Mouse (Mus musculus) embryo, embryonic 9.5 days (tissue): ENCODE measurements around the gene Nap1l5.
"Not testable (repeated sequence)": the region's sequence is repeated elsewhere in the genome, so short reads cannot be mapped to it uniquely, and the experiment has no call there.

ENCODE experiments used
- DNase-seq: peaks from one replicate; pipeline ENCODE4 v3.0.0-alpha.2; 2017; ENCODE audit errors: extremely low spot score

Gene Nap1l5

DNA sequence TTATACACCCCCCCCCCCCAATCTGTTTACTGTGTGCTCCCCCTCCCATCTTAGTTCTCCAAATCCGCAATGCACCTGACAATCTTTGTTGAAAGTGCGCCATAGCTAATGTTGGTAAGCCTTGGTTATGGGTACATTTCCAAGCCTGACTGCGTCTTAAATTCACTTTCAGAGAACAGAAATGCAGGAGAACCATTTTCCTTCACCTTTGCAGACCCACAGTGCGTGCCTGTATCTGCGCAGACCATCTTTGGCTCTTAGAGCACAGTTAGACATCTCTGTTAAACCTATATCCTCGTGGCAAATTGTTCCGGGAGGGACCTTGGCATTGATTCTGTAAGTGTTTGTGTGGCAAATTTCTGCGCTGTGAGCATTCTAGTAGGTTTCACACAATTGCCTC lies 460 bp upstream of the Nap1l5 start:
- no peak for DNase-seq

DNA sequence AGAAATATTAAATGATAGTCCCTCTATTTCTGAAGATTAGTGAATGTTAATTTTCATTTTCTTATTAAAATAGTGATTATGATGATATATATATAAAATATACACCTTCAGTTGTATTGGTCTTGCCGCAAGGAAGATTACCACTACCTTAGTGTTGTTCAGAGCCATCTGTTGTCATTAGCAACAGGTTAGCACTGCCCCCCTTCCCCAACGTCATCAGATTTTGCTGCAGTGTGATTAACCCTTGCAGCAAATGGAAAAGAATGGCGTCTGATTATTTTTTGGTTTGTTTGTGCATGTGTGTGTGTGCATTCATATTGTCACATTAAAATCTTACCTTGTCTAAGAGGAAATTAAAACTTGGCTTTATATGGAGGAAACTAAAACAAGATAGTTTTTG lies 2.3 kb downstream of the Nap1l5 start:
- no peak for DNase-seq

DNA sequence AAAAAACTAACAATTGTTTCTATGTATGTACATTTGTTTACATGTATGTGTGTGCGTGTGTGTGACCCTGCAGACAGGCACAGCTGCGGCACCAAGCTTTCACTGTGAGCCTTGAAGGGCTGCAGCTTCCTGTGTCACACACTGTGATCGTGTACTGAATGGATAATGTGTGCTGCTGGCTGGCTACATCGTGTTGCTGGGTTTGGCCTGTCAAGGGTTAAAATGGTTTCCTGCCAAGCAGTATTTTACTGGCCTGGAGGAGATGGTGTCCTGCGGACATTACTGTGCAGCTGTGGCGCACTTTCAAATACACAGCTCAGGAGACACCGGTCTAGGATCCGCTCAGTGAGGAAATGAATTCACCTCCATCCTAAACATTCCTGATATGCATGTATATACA lies 3.7 kb downstream of the Nap1l5 start:
- DNase-seq = peak; percentile 28

DNA sequence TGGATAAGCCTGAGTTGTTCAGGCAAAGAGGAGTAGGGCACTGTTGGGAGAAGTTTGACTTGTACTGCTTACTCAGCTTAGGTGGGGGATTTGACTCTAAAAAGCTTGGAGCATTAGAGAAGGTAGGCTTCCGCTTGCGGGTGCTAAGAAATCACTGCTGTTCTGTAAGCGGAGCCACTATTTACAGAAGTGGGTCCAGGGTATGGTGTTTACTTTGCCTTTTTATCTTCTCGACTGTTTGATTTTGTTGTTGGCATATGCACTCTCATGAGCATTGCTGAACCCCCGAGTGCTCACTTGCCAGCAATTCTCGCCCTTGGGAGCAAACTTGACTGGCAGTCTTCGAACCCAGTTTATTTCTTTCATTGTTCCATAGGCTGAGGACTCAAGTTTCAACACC lies 6.3 kb downstream of the Nap1l5 start:
- DNase-seq = no peak

DNA sequence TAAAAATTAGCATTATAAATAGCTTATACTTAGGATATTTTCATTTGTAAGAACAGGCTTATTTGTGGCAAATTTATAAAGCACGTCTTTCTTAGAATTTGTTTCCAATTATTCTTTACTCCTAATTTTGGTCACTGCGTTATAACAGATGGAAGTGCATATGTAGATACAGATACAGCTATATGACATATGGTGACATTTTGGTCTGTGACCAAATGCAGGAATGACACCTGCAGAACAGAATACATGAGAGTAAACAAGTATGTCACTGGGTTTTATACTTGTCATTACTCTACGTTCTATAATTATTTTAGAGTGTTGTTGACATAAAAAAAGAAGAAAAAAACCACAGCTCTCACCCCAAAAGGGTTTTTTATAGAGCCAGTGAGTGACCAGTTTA lies 7.8 kb downstream of the Nap1l5 start:
- no peak for DNase-seq

DNA sequence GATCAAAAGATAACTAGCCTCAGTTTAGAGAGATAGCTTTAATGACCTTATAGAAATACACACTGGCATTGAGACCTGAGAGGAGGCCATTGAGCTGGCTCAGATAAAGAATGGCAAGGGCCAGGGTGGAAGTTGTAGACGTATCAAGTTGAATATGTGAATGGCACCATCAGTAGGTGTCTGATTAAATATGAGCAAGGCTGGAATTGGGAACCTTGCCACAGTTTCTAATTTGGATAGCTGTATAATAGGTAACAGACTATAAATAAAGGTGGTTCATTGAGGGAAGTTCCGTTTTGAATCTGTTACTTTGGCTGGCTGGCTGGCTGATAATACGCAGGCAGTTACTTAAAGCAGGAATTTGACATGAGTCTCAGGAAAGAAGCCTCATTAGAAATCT lies 10.2 kb downstream of the Nap1l5 start:
- DNase-seq = no peak

DNA sequence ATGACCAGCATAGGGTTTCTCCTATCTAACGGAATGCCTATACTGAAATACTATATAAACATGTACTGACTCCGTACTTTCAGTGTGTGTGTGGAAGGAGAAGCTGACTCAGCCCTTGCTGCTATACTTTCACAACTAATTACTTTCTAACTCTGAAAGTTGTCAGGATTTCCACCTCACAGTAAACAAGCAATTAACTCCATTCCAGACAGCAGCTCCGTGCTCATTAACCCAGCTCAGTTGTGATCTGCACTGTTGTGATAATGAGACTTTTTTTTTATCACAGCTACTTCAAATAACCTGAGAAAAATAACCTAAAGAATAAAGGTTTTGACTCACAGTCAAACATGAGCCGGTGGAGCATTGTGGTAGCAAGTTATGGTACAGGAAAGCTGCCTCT lies 11.9 kb downstream of the Nap1l5 start:
- no peak for DNase-seq

DNA sequence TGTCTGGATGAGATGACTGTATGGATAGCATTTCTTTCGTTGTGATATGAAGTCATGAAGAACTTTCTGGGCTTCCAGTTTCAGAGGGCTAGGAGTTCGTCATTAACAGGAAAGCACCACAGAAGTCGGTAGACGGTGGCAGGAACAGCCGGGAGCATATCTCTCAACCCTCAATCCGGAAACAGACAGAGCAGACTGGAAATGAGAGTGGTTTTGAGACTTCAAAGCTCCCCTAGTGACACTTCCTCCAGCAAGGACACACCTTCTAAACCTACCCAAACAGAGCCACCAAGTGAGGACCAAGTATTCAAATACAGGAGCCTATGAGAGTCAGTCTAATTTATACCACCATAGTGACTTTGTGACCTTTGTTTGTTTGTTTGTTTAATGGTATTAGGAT lies 13.6 kb downstream of the Nap1l5 start:
- DNase-seq = no peak

DNA sequence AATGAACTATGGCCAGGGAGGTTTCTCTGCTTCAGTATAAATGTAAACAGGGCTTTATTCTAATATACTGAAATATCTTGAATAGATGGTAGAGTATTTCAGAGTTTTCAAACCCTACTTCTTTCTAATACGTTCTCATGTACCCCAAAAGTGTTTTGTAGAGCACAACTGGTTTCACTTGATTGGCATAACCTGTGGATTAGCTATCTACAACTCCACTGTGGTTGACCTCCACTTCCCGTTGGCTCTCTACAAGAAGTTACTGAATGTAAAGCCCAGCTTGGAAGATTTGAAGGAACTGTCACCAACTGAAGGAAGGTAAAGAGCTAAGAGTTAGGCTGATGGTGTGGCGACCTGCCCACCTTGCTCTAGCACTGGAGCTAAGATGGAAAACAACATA lies 17.0 kb downstream of the Nap1l5 start:
- no peak for DNase-seq

DNA sequence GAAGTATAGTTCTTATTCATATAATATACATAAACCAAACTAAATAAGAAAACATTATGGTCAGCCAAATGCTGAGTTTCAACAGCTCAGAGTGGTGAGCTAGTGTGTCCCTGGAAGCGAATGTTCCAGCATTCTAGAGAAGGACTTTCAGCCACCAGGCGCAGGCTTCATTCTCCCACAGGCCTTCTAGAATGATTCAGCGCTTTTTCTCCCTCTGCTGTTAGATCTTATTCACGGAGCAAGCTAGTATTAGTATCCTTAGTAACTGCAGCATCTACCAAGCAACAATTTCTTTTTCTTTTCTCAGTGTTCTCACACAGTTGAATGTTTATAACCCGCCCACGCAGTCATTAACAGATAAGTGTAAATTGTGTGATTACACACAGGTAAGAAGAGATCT lies 24.6 kb downstream of the Nap1l5 start:
- no peak for DNase-seq

DNA sequence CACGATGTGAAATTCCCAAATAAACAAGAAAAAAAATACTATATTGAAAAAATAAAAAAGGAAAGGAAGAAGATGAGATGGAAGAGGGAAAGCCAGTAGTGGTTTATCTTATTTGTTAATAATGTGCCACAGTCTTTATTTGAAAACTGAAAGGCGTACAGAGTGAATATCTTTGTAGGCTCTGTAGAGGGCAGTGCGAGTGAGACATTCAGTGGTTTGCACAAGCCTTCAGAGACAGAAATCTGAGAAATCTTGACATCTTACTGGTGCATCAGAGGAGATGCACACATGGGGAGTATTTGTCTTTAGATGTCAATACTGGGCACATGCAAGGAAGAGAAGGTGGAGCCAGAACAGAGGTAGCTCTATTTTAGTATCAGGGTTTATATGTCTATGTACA lies 25.5 kb downstream of the Nap1l5 start:
- no peak for DNase-seq

DNA sequence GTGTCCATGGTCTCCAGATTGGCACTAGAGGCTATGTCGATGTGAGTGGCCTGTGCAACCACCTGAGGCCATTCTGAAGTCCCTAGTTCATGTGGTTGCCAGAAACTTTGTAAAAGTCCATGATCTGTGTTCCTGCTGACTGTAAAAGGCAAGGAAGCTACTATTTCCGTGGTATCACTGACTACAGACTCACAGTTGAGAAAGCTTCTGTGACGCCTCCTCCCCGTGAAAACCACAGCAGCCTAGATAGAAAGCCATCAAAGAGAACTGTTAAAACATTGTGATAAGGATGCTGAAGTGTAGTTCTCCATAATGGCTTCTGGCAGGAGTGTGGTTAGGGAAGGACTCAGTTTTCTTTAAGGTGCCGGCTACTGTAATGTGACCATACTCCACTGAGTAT lies 26.0 kb downstream of the Nap1l5 start:
- DNase-seq = no peak

DNA sequence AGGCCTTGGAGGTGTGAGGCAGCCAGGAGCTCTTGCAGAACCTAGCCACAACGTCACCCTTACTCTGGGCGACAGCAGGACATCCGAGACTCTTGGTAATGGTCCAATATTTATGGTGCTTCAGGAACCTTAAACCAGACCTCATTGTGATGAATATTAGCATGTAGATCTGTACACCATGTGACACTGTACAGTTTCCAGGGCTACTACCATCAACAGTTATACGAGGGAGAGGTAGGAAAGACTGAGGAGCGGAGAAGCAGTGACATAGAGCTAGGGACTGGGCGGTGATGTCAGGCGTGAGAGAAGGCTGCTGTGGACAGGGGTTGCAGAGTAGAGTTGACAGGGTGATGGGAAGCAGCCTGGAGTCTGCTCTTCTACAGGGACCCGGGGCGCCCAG lies 26.9 kb downstream of the Nap1l5 start:
- no peak for DNase-seq

DNA sequence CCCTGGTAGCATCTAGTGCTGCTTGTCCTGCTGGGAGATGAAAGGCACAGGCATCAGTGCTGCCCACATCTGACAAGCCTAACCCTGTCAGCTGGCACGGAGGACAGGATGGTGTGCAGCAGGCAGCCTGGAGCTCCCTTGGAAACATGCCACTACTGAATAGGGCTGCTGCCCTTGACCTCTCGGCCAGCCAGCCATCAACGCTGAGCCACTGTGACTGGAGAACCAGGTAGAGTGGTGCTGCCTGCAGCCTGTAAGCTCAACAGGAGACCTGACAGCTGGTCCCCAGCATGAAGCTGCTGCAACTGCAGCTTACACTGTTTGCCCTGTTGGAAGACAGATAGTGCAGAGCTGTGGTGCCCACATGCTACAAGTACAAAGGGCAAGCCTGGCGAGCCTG lies 27.3 kb downstream of the Nap1l5 start:
- no peak for DNase-seq

DNA sequence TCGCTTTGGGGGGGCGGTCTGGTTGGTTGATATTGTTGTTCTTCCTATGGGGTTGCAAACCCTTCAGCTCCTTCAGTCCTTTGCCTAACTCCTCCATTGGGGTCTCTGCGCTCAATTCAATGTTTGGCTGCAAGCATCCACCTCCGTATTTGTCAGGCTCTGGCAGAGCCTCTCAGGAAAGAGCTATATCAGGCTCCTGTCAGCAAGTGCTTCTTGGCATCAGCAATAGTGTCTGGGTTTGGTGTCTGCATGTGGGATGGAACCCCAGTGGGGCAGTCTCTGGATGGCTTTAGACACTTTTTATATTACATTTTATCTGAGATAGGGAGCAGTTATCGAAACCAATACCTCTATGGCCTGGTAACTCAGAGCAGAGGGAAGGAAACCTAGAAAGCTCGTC lies 39.0 kb downstream of the Nap1l5 start:
- not testable (repeated sequence) for DNase-seq

DNA sequence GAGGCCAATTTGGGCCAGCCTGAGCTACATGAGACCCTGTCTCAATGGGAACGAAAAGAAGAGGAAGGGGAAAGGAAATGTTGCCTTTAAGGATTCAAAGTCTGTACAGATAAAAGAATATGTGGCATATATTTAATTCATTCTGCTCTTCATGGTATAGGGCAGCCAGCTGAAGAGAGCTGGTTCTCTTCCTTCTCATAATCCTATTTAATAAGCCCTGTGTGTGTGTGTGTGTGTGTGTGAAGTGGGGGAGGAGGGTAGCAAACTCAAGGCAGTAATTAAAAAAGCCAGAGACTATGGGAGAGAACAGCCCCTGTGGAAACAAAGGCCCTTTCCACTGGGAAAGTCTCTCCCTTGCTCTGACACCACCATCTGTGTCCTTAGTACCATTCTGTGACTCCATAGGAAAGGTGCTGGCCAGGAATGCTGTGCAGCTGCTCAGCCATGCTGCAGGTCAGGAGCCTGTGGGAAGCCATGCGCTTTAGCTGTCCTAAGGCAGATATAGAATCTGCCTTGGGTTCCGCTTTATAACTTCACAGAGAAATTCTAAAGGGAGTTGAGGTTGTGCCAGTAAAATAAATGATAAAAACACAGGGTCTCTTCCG lies 43.1 kb downstream of the Nap1l5 start:
- no peak for DNase-seq

DNA sequence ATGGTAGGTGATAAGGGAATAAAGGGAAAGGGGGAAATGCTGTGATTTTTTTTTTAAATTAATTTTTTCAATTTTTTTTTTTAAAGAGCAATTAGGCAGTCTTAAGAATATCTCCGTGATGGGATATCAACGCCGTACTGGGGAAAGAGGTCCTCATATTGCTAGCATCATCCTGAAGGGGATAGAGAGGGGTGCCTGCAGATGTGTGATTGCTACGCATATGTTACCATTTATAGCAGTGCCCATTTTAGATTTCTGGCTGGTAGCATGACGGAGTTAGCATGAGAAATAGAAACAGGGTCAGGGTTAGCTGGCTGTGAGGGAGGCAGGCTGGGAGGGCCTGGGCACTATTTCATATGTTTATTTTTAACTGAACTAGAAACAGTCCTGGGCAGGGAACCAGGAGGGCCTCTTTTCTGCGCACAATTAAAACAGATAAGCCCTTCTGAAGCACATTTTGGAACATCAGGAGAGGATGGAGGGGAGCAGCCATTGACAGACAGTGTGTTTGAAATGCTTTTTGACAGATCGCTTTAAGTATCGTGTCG lies 44.4 kb downstream of the Nap1l5 start:
- DNase-seq = no peak

DNA sequence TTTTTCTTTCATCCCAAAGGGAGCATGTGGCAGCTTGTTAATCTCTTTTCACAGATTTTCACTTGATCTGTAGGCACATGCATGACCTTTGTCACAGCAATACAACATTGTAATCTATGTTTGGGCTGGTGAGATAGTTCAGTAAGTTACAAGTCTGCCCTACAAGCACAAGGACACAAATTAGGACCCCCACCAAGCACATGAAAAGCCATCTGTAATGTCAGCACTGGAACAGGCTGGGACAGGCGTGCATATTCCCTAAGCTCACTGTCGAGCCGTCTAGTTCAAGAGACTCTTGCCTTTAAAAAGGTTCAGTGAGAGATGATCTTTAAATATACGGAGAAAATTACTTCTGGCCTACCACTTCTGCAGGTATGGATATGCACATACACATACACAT lies 47.4 kb downstream of the Nap1l5 start:
- DNase-seq = no peak

DNA sequence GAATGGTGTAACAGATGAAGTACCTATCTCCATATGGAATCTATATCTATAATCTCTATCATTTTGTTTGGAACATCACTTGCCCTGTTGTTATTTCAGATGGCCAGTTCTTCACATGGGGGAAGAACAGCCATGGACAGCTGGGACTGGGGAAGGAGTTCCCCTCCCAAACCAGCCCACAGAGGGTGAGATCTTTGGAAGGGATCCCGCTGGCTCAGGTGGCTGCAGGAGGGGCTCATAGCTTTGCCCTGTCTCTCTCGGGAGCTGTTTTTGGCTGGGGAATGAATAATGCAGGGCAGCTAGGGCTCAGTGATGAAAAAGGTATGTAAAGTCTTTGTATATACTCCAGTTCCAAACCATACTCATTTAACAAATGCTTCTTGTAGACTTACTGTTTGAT lies 50.4 kb downstream of the Nap1l5 start:
- no peak for DNase-seq

DNA sequence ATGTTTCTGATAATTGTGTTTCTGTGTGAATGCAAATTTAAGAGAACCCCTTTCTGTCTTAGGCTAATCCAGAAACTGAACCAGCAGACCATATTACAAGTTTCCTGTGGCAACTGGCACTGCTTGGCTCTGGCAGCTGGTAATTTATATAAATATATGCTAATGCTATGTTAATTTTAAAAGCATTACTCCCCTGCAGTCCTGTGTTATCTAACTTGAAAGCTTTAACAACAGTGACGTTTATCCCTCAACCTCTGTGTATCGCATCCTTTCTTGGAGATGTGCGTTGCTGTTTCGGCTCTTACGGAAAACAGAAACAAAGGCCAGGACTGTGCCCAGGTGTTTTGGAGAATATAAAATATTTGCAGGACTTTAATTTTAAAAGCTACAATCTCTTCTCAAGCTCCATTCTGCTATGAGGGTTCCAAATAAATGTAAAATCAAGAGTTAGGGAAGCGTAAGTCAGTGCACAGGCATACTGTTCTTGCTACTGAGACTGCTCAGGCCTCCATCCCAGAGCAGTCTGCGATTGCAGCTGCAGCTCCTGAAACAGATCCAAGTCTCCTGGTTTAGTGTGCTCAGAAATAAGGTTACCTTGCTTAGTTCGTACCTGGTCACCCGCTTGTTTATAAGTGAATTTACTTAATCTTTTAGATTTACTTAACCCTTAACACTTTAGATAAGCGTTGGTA lies 51.1 kb downstream of the Nap1l5 start:
- DNase-seq = no peak
